Mouse (Mus musculus) lung, postnatal 0 days (tissue): ENCODE data around the gene Yap1. TPM values are rescaled to one million over a fixed set of nuclear protein-coding genes. Genes with fewer than 3 reads are reported as not detected.

ENCODE experiments used
- ATAC-seq: fragments of 200-750 bp; cut with Nextera tagmentation; 2 replicates; pipeline ENCODE4 v1.8.0; 2017; ENCODE audit warnings: moderate library complexity
- DNase-seq: peaks from one replicate; pipeline ENCODE4 v3.0.0-alpha.2; 2016; ENCODE audit warnings: low spot score
- H3K27ac ChIP-seq: fragments of 300-500 bp; sonication (generic); 2 replicates; pipeline ENCODE4 v1.5.1; 2014; ENCODE audit warnings: antibody characterized with exemption, mild to moderate bottlenecking, low read length, mixed read lengths
- H3K27me3 ChIP-seq: fragments of 300-500 bp; sonication (generic); replicated peaks from 2 replicates; pipeline ENCODE4 v1.6.1; 2014; ENCODE audit warnings: low read length, mixed read lengths; ENCODE audit not compliant: insufficient read depth
- H3K36me3 ChIP-seq: fragments of 300-500 bp; sonication (generic); 2 replicates; pipeline ENCODE4 v1.6.1; 2014; ENCODE audit warnings: low read length, mixed read lengths; ENCODE audit not compliant: insufficient read depth
- H3K4me1 ChIP-seq: fragments of 300-500 bp; sonication (generic); 2 replicates; pipeline ENCODE4 v1.6.1; 2014; ENCODE audit warnings: antibody characterized with exemption, low read depth, low read length, mixed read lengths; ENCODE audit not compliant: insufficient read depth
- H3K4me2 ChIP-seq: fragments of 300-500 bp; sonication (generic); replicated peaks from 2 replicates; pipeline ENCODE4 v1.6.1; 2014; ENCODE audit warnings: low read depth, mild to moderate bottlenecking, low read length, moderate library complexity, mixed read lengths
- H3K4me3 ChIP-seq: fragments of 300-500 bp; sonication (generic); 2 replicates; pipeline ENCODE4 v1.5.1; 2014; ENCODE audit warnings: low read depth, low read length
- H3K9ac ChIP-seq: fragments of 300-500 bp; sonication (generic); replicated peaks from 2 replicates; pipeline ENCODE4 v1.6.1; 2014; ENCODE audit warnings: low read depth, mild to moderate bottlenecking
- H3K9me3 ChIP-seq: fragments of 300-500 bp; sonication (generic); 2 replicates; pipeline ENCODE4 v1.6.1; 2016; ENCODE audit warnings: low read length, mixed read lengths
- CTCF ChIP-seq: IDR thresholded peaks from 2 replicates; pipeline ENCODE4 v1.5.1; 2016; ENCODE audit warnings: antibody characterized with exemption, mild to moderate bottlenecking
- EP300 ChIP-seq: IDR thresholded peaks from 2 replicates; pipeline ENCODE4 v1.6.1; 2016; ENCODE audit warnings: antibody characterized with exemption, mild to moderate bottlenecking, control low read depth
- WGBS: fragments of 180-500 bp; shearing (Covaris S2); extraction: QIAGEN DNeasy Blood & Tissue Kit; methylation state at CpG from one replicate; pipeline ENCODE4 v1.1.7; 2014; 5-methylcytosine and 5-hydroxymethylcytosine counted together
- polyA plus RNA-seq: library from polyadenylated mRNA; unstranded; fragments of >200 nt; fragmentation: Nextera tagmentation; extraction: Ambion mirVana; gene quantifications from 2 replicates; pipeline ENCODE4 v1.2.1, GENCODE M21; 2015

Gene Yap1
- polyA plus RNA-seq, 1 experiment from 2014 or later: 17.0 TPM

GRCm38 (mm10) chr9:8032847-8033246 lies 28.5 kb upstream of the Yap1 start:
- no peaks in the 10 kb centered on the region for H3K36me3 ChIP-seq
- WGBS: 83% methylated on average over 5 of the region's 5 CpGs
- H3K4me2 ChIP-seq: no peak overlapping the region
- no peaks in the 10 kb centered on the region for H3K27me3 ChIP-seq
- no peak overlapping the region for H3K4me3 ChIP-seq
- H3K9me3 ChIP-seq: no peaks in the 10 kb centered on the region
- H3K27ac ChIP-seq: no peak overlapping the region
- H3K4me1 ChIP-seq: no peaks in the 10 kb centered on the region; the same call in 1 of the 2 replicates
- no peak for ATAC-seq
- no peak overlapping the region for H3K9ac ChIP-seq
- no peak for TF ChIP-seq CTCF
- TF ChIP-seq EP300: no peak
- DNase-seq: no peak

- no peak overlapping the region for H3K4me3 ChIP-seq
- H3K27ac ChIP-seq: no peak overlapping the region
- no peaks in the 10 kb centered on the region for H3K4me1 ChIP-seq
- 61% methylated on average over 5 of the region's 5 CpGs for WGBS
- H3K9ac ChIP-seq: no peak overlapping the region
- DNase-seq: no peak
- H3K36me3 ChIP-seq: no peaks in the 10 kb centered on the region
- TF ChIP-seq CTCF: no peak
- TF ChIP-seq EP300: no peak
- no peaks in the 10 kb centered on the region for H3K9me3 ChIP-seq
- H3K4me2 ChIP-seq: no peak overlapping the region
- no peak for ATAC-seq
- no peaks in the 10 kb centered on the region for H3K27me3 ChIP-seq
Observed at GRCm38 (mm10) chr9:8018609-8019008, 14.2 kb upstream of the Yap1 start.

- no peaks in the 10 kb centered on the region for H3K36me3 ChIP-seq
- no peaks in the 10 kb centered on the region for H3K9me3 ChIP-seq
- no peak overlapping the region for H3K4me3 ChIP-seq
- H3K4me2 ChIP-seq: no peak overlapping the region
- H3K27ac ChIP-seq: no peak overlapping the region
- DNase-seq (no peak), ATAC-seq (no peak)
- no peak overlapping the region for H3K9ac ChIP-seq
- H3K4me1 ChIP-seq: no peaks in the 10 kb centered on the region
- TF ChIP-seq CTCF (no peak), EP300 (no peak)
- no peaks in the 10 kb centered on the region for H3K27me3 ChIP-seq
- WGBS: 55% methylated on average over 15 of the region's 20 CpGs
Observed at GRCm38 (mm10) chr9:8017253-8017913, 13.0 kb upstream of the Yap1 start.

- Histone ChIP-seq H3K27me3 (no peaks in the 10 kb centered on the region), H3K9ac (peak overlapping the region; percentile 97), H3K27ac (peak overlapping the region; percentile 98), H3K36me3 (no peaks in the 10 kb centered on the region), H3K9me3 (no peaks in the 10 kb centered on the region), H3K4me1 (no peaks in the 10 kb centered on the region), H3K4me2 (peak overlapping the region; percentile 73), H3K4me3 (peak overlapping the region; percentile 98)
- under 1% methylated on average over 58 of the region's 82 CpGs for WGBS
- peak; percentile 78 for DNase-seq
- TF ChIP-seq CTCF (no peak), EP300 (no peak)
- peak; percentile 52 for ATAC-seq
Observed at GRCm38 (mm10) chr9:8003301-8004271, 810 bp downstream of the Yap1 start.

GRCm38 (mm10) chr9:8002806-8003205 lies 1.6 kb downstream of the Yap1 start:
- no peaks in the 10 kb centered on the region for H3K4me1 ChIP-seq
- H3K9me3 ChIP-seq: no peaks in the 10 kb centered on the region
- peak overlapping the region; percentile 73 for H3K4me2 ChIP-seq
- peak; percentile 74 for DNase-seq
- H3K27ac ChIP-seq: peak overlapping the region; percentile 98
- ATAC-seq: no peak
- no peaks in the 10 kb centered on the region for H3K36me3 ChIP-seq
- 1% methylated on average over 12 of the region's 12 CpGs for whole genome bisulfite sequencing
- H3K27me3 ChIP-seq: no peaks in the 10 kb centered on the region
- H3K9ac ChIP-seq: peak overlapping the region; percentile 97
- H3K4me3 ChIP-seq: peak overlapping the region; percentile 98
- TF ChIP-seq CTCF: no peak
- TF ChIP-seq EP300: no peak

- no peaks in the 10 kb centered on the region for H3K4me1 ChIP-seq
- no peak overlapping the region for H3K9ac ChIP-seq
- TF ChIP-seq CTCF (no peak), EP300 (no peak)
- no peak overlapping the region for H3K27ac ChIP-seq
- WGBS: 44% methylated on average over 7 of the region's 7 CpGs
- H3K4me2 ChIP-seq: no peak overlapping the region
- no peaks in the 10 kb centered on the region for H3K27me3 ChIP-seq
- no peak for DNase-seq
- no peaks in the 10 kb centered on the region for H3K36me3 ChIP-seq
- no peak for ATAC-seq
- no peak overlapping the region for H3K4me3 ChIP-seq
- no peaks in the 10 kb centered on the region for H3K9me3 ChIP-seq
Observed at GRCm38 (mm10) chr9:8001352-8001751, 3.0 kb downstream of the Yap1 start.
